Mouse (Mus musculus): ENCODE data around the gene Ms4a4b.
"Not testable (repeated sequence)": the region's sequence is repeated elsewhere in the genome, so short reads cannot be mapped to it uniquely, and the experiment has no call there.

Gene Ms4a4b

GRCm38 (mm10) chr19:11443338-11443737, at the start of gene Ms4a4b:
TSS of gene Ms4a4b (plus strand) at chr19:11443553.
- DNase-seq: no peak

- no peak for DNase-seq
Observed at GRCm38 (mm10) chr19:11395769-11396168, 47.6 kb upstream of the Ms4a4b start.

GRCm38 (mm10) chr19:11404527-11404926, 38.8 kb upstream of the Ms4a4b start, which contains the start of gene Ms4a4c:
TSS of gene Ms4a4c (plus strand) at chr19:11404770.
- no peak for DNase-seq

GRCm38 (mm10) chr19:11407428-11407827, 35.9 kb upstream of the Ms4a4b start:
- no peak for DNase-seq

GRCm38 (mm10) chr19:11408591-11408990, 34.8 kb upstream of the Ms4a4b start:
- no peak for DNase-seq

GRCm38 (mm10) chr19:11411640-11412039, 31.7 kb upstream of the Ms4a4b start:
- DNase-seq: no peak

- no peak for DNase-seq
Observed at GRCm38 (mm10) chr19:11414084-11414483, 29.3 kb upstream of the Ms4a4b start.

- DNase-seq: peak in 1 of 2 experiments; percentile 26
Observed at GRCm38 (mm10) chr19:11415581-11415980, 27.8 kb upstream of the Ms4a4b start.

GRCm38 (mm10) chr19:11418865-11419264, 24.5 kb upstream of the Ms4a4b start:
- not testable (repeated sequence) for DNase-seq

- not testable (repeated sequence) for DNase-seq
Observed at GRCm38 (mm10) chr19:11431209-11431608, 12.1 kb upstream of the Ms4a4b start.

GRCm38 (mm10) chr19:11435058-11435834, 8.1 kb upstream of the Ms4a4b start:
- DNase-seq: no peak

GRCm38 (mm10) chr19:11443964-11444363, 611 bp downstream of the Ms4a4b start:
- no peak for DNase-seq

- DNase-seq: no peak
Observed at GRCm38 (mm10) chr19:11447238-11447637, 3.9 kb downstream of the Ms4a4b start.

- not testable (repeated sequence) for DNase-seq
Observed at GRCm38 (mm10) chr19:11459041-11459440, 15.7 kb downstream of the Ms4a4b start.

GRCm38 (mm10) chr19:11464795-11465194, 21.4 kb downstream of the Ms4a4b start:
- DNase-seq: not testable (repeated sequence)

GRCm38 (mm10) chr19:11466471-11466870, 23.1 kb downstream of the Ms4a4b start:
- DNase-seq: no peak

GRCm38 (mm10) chr19:11468361-11468760, 25.0 kb downstream of the Ms4a4b start:
- not testable (repeated sequence) for DNase-seq

GRCm38 (mm10) chr19:11469215-11469614, 25.9 kb downstream of the Ms4a4b start, which contains the start of gene Ms4a6c:
TSS of gene Ms4a6c (plus strand) at chr19:11469366.
- not testable (repeated sequence) for DNase-seq

- no peak for DNase-seq
Observed at GRCm38 (mm10) chr19:11479714-11480113, 36.4 kb downstream of the Ms4a4b start.

GRCm38 (mm10) chr19:11482684-11483083, 39.3 kb downstream of the Ms4a4b start:
- no peak for DNase-seq

GRCm38 (mm10) chr19:11483941-11484340, 40.6 kb downstream of the Ms4a4b start:
- no peak for DNase-seq

- no peak for DNase-seq
Observed at GRCm38 (mm10) chr19:11484388-11484787, 41.0 kb downstream of the Ms4a4b start.

- DNase-seq: no peak
Observed at GRCm38 (mm10) chr19:11485266-11485665, 41.9 kb downstream of the Ms4a4b start.

GRCm38 (mm10) chr19:11485746-11486145, 42.4 kb downstream of the Ms4a4b start, which contains the start of gene Gm8369:
TSS of gene Gm8369 (plus strand) at chr19:11485938.
- no peak for DNase-seq
